Comparison of ENCODE assay signal across 17 mouse cellular contexts in the genomic region with DNA sequence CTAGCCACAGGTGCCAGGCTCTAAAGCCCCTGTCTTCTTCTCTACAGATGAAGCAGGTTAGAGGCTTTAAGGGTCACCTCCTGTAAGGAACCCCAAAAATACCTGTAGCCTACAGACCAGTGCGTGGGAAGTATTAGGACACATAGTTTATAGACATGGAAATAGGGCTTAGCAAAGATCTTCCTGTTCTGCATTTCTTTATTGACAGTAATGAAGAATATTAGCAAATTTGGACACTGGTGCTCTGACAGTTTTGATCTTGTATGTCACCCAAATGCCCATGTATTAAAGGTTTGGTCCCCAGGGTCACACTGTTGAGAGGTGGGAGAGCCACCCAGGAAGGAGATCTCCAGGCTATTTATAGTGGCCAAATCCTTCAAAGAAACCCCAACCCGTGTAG. TPM values are rescaled to one million over a fixed set of nuclear protein-coding genes. Genes with fewer than 3 reads are reported as not detected.
DNase-seq lines count a peak whose midpoint lies in the region; ATAC-seq lines count a peak whose summit lies in the region.
"Had no signal": no experiment of that assay in that cellular context is flagged by ENCODE, and none has a peak within 500 bp of the region (broad histone marks: within the 10 kb centered on the region; RNA-seq: fewer than 3 reads in every experiment).

No protein-coding gene starts in this region.

- no peak for ATAC-seq in heart, embryonic 15.5 days (replicated peaks; ENCODE audit: insufficient number of reproducible peaks, insufficient read depth, low FRiP score, low read depth)
- no peak for ATAC-seq in heart, embryonic 11.5 days (replicated peaks; ENCODE audit: insufficient number of reproducible peaks, low FRiP score, low TSS enrichment)
- no peak for ATAC-seq in embryonic facial prominence, embryonic 15.5 days (ENCODE audit: insufficient number of reproducible peaks, low FRiP score, low TSS enrichment, low read depth)
- no peak for ATAC-seq in limb, embryonic 15.5 days (ENCODE audit: insufficient number of reproducible peaks, low FRiP score, low TSS enrichment, low read depth)
- ATAC-seq in hindbrain, embryonic 13.5 days (ENCODE audit: low FRiP score): no peak
- ATAC-seq: activated CD4-positive, CD25-positive, alpha-beta regulatory T cell, adult 4 months; forebrain, embryonic 14.5 days; hindbrain, embryonic 16.5 days; inflammation-experienced regulatory T-cells, adult 6 months; intestine, postnatal 0 days; Patski had no signal

- no peak overlapping the region for H3K9ac ChIP-seq in heart, embryonic 15.5 days
- H3K9ac ChIP-seq in heart, embryonic 11.5 days (ENCODE audit: low read depth, low read length): no peak overlapping the region
- no peak overlapping the region for H3K9ac ChIP-seq in embryonic facial prominence, embryonic 15.5 days
- no peak overlapping the region for H3K9ac ChIP-seq in limb, embryonic 15.5 days
- H3K9ac ChIP-seq in hindbrain, embryonic 13.5 days: no peak overlapping the region
- H3K9ac ChIP-seq: heart, embryonic 12.5 days had no signal

- H3K4me2 ChIP-seq in heart, embryonic 15.5 days: no peak overlapping the region
- H3K4me2 ChIP-seq in heart, embryonic 11.5 days: no peak overlapping the region
- no peak overlapping the region for H3K4me2 ChIP-seq in embryonic facial prominence, embryonic 15.5 days (replicated peaks)
- no peak overlapping the region for H3K4me2 ChIP-seq in limb, embryonic 15.5 days
- H3K4me2 ChIP-seq in hindbrain, embryonic 13.5 days: no peak overlapping the region
- H3K4me2 ChIP-seq: heart, embryonic 12.5 days had no signal

- no peak for DNase-seq in adrenal gland, postnatal 36 days

- no peaks in the 10 kb centered on the region for H3K36me3 ChIP-seq in heart, embryonic 15.5 days
- H3K36me3 ChIP-seq in heart, embryonic 11.5 days (ENCODE audit: control insufficient read depth, insufficient read depth, low read length): no peaks in the 10 kb centered on the region
- no peaks in the 10 kb centered on the region for H3K36me3 ChIP-seq in embryonic facial prominence, embryonic 15.5 days
- H3K36me3 ChIP-seq in limb, embryonic 15.5 days: no peaks in the 10 kb centered on the region
- H3K36me3 ChIP-seq in hindbrain, embryonic 13.5 days: no peaks in the 10 kb centered on the region; the same call in 1 of the 2 replicates
- H3K36me3 ChIP-seq: forebrain, embryonic 10.5 days; heart, embryonic 12.5 days had no signal

- peak overlapping the region; percentile 22; the same call in 1 of the 2 replicates for H3K27ac ChIP-seq in heart, embryonic 15.5 days
- no peak overlapping the region for H3K27ac ChIP-seq in heart, embryonic 11.5 days (ENCODE audit: low read depth, low read length)
- H3K27ac ChIP-seq in brown adipose tissue, adult 24 weeks (replicated peaks; ENCODE audit: low read depth, low read length): 0 out of 2 replicates have a peak overlapping the region, but pooled peaks have one; percentile 39
- peak overlapping the region; percentile 59; the same call in 1 of the 2 replicates for H3K27ac ChIP-seq in embryonic facial prominence, embryonic 15.5 days (replicated peaks)
- H3K27ac ChIP-seq in limb, embryonic 15.5 days: peak overlapping the region; percentile 83
- no peak overlapping the region for H3K27ac ChIP-seq in hindbrain, embryonic 13.5 days
- H3K27ac ChIP-seq: forebrain, embryonic 10.5 days; heart, adult 2 months had no signal

- WGBS in heart, embryonic 15.5 days: 67% methylated on average over 2 of the region's 2 CpGs
- 61% methylated on average over 2 of the region's 2 CpGs for WGBS in heart, embryonic 11.5 days (ENCODE audit: insufficient replicate concordance)
- 79% methylated on average over 2 of the region's 2 CpGs for WGBS in embryonic facial prominence, embryonic 15.5 days
- 58% methylated on average over 2 of the region's 2 CpGs for WGBS in limb, embryonic 15.5 days
- WGBS in hindbrain, embryonic 13.5 days: 81% methylated on average over 2 of the region's 2 CpGs

- 0 out of 2 replicates have a peak, but pooled peaks cover 4% of the 10 kb centered on the region for H3K4me1 ChIP-seq in heart, embryonic 15.5 days (replicated peaks)
- peaks cover 6% of the 10 kb centered on the region; the same call in 1 of the 2 replicates for H3K4me1 ChIP-seq in heart, embryonic 11.5 days (ENCODE audit: control insufficient read depth, insufficient read depth, low read length)
- peaks cover 7% of the 10 kb centered on the region for H3K4me1 ChIP-seq in brown adipose tissue, adult 24 weeks (ENCODE audit: control insufficient read depth, insufficient read depth, insufficient read length, low read length)
- 0 out of 2 replicates have a peak, but pooled peaks cover 12% of the 10 kb centered on the region for H3K4me1 ChIP-seq in embryonic facial prominence, embryonic 15.5 days
- H3K4me1 ChIP-seq in limb, embryonic 15.5 days: peaks cover 21% of the 10 kb centered on the region
- no peaks in the 10 kb centered on the region for H3K4me1 ChIP-seq in hindbrain, embryonic 13.5 days (replicated peaks)

- no peaks in the 10 kb centered on the region for H3K9me3 ChIP-seq in heart, embryonic 15.5 days (replicated peaks)
- H3K9me3 ChIP-seq in heart, embryonic 11.5 days (replicated peaks; ENCODE audit: control insufficient read depth, low read length): no peaks in the 10 kb centered on the region
- no peaks in the 10 kb centered on the region for H3K9me3 ChIP-seq in embryonic facial prominence, embryonic 15.5 days (replicated peaks)
- no peaks in the 10 kb centered on the region for H3K9me3 ChIP-seq in limb, embryonic 15.5 days
- no peaks in the 10 kb centered on the region for H3K9me3 ChIP-seq in hindbrain, embryonic 13.5 days
- H3K9me3 ChIP-seq: forebrain, embryonic 10.5 days; heart, embryonic 12.5 days had no signal

- no peaks in the 10 kb centered on the region for H3K27me3 ChIP-seq in heart, embryonic 15.5 days
- H3K27me3 ChIP-seq in heart, embryonic 11.5 days (ENCODE audit: control insufficient read depth, insufficient read depth, low read length): no peaks in the 10 kb centered on the region
- H3K27me3 ChIP-seq in embryonic facial prominence, embryonic 15.5 days: no peaks in the 10 kb centered on the region
- no peaks in the 10 kb centered on the region for H3K27me3 ChIP-seq in limb, embryonic 15.5 days
- no peaks in the 10 kb centered on the region for H3K27me3 ChIP-seq in hindbrain, embryonic 13.5 days
- H3K27me3 ChIP-seq: CH12.LX; heart, embryonic 12.5 days; Patski had no signal

- no peak overlapping the region for H3K4me3 ChIP-seq in heart, embryonic 15.5 days
- no peak overlapping the region for H3K4me3 ChIP-seq in heart, embryonic 11.5 days (ENCODE audit: low read depth, low read length)
- no peak overlapping the region for H3K4me3 ChIP-seq in brown adipose tissue, adult 24 weeks (ENCODE audit: insufficient read depth, low read depth, low read length)
- H3K4me3 ChIP-seq in embryonic facial prominence, embryonic 15.5 days (replicated peaks): no peak overlapping the region
- H3K4me3 ChIP-seq in limb, embryonic 15.5 days: no peak overlapping the region
- H3K4me3 ChIP-seq in hindbrain, embryonic 13.5 days: no peak overlapping the region
- H3K4me3 ChIP-seq: forebrain, embryonic 10.5 days; heart, adult 2 months; heart, embryonic 12.5 days had no signal

RNA-seq across cellular contexts. Expression of gene Borcs5, which starts 57.2 kb away (rescaled TPM):
- polyA plus RNA-seq in heart, embryonic 15.5 days (2015; fragmentation: Nextera tagmentation; extraction: Ambion mirVana): 14.0 and 16.5 TPM in 2 replicates
- polyA plus RNA-seq in heart, embryonic 11.5 days (2014; fragmentation: Nextera tagmentation; extraction: Ambion mirVana): 15.1 and 16.0 TPM in 2 replicates
- 7.3 and 15.2 TPM in 2 replicates for polyA plus RNA-seq in brown adipose tissue, adult 24 weeks (2012; ENCODE audit: insufficient read depth, insufficient read length, missing spikeins)
- 21.0 and 21.8 TPM in 2 replicates for polyA plus RNA-seq in embryonic facial prominence, embryonic 15.5 days (2015; fragmentation: Nextera tagmentation; extraction: Ambion mirVana)
- 20.9 and 21.0 TPM in 2 replicates for polyA plus RNA-seq in limb, embryonic 15.5 days (2015; fragmentation: Nextera tagmentation; extraction: Ambion mirVana)
- 48.2 and 48.7 TPM in 2 replicates for polyA plus RNA-seq in hindbrain, embryonic 13.5 days (2015; fragmentation: Nextera tagmentation; extraction: Ambion mirVana)
- total RNA-seq in adrenal gland, postnatal 36 days (2021): 10 to 100 TPM; 13.7 to 15.4 TPM

Comparison
In these comparisons a context has a peak if more than half of its experiments do, and no peak if none do; other contexts are left out.
1. H3K27ac ChIP-seq: peak in heart, embryonic 15.5 days (single experiment), brown adipose tissue, adult 24 weeks (single experiment), embryonic facial prominence, embryonic 15.5 days (single experiment) and limb, embryonic 15.5 days (single experiment); none in heart, embryonic 11.5 days (single experiment) and hindbrain, embryonic 13.5 days (single experiment).